Mouse (Mus musculus): ENCODE measurements around the gene Cntn4. TPM values are rescaled to one million over a fixed set of nuclear protein-coding genes. Genes with fewer than 3 reads are reported as not detected.

Cntn4 gene
- polyA plus RNA-seq (2012; rRNA removed): not detected in 2 replicates

DNA sequence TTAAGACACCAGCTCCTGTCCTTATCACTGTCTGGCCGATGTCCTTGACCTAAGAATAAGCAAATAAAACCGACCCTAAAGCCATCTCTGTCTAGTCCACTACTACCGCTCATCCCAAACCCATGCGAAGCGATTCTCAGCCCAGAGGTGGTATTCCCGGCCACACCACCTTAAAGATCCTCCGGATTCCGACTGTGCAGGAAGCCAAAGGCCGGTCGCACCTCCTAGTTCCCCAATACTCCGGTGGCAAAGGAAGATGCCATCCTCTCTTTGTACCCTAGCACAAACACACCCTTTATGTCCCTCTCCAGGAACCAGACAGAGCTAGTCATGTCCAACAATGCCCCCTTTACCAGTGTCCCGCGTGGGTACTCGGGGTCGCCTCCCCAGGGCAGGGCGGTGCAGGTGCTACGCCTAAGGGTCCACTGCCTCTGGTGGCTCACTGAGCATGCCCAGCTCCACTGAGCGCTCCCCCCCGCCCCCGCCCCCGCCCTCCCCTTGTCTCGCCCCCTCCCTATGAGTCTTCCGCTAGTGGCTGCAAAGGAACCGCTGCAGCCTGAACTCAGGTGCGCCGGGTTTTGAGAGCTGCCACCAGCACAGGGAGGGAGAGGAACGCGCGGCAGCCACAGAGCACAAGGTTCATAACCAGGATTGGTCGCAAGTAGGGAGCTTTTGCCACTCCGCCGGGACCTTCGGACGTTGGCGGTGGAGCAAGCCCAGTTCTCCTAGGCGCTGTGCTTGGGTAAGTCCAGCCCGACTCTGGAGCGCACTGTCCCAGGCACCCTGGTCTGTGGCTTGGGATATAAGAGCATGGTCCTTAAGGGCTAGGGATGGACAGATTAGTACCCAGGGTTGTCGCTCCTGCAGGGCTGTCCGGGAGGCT, at the start of gene Cntn4:
Gene Cntn4 (plus strand): TSS at position 512 of the 883 bp plus-strand sequence.
- Histone ChIP-seq H3K36me3 (ENCODE audit: control insufficient read depth, insufficient read depth, low read length) (no peaks in the 10 kb centered on the region), H3K27me3 (ENCODE audit: control insufficient read depth, insufficient read depth, low read length) (no peaks in the 10 kb centered on the region), H3K4me3 (ENCODE audit: control insufficient read depth, insufficient read depth, low read length) (no peak within 1 kb of the TSS), H3K27ac (ENCODE audit: control insufficient read depth, insufficient read depth, low read length) (no peak within 1 kb of the TSS), H3K4me1 (replicated peaks; ENCODE audit: control insufficient read depth, insufficient read depth, low read length) (no peaks in the 10 kb centered on the region)
- 10% methylated on average over 40 of the region's 40 CpGs for WGBS
- DNase-seq: no peak
- TF ChIP-seq CTCF (IDR thresholded peaks at IDR 0.05; ENCODE audit: borderline replicate concordance, control insufficient read depth, extremely low read depth, insufficient read depth, low read length, poor library complexity) (no peak), POLR2A (IDR thresholded peaks at IDR 0.05; ENCODE audit: control insufficient read depth, extremely low read depth, insufficient read depth, low read length, poor library complexity) (no peak)

DNA sequence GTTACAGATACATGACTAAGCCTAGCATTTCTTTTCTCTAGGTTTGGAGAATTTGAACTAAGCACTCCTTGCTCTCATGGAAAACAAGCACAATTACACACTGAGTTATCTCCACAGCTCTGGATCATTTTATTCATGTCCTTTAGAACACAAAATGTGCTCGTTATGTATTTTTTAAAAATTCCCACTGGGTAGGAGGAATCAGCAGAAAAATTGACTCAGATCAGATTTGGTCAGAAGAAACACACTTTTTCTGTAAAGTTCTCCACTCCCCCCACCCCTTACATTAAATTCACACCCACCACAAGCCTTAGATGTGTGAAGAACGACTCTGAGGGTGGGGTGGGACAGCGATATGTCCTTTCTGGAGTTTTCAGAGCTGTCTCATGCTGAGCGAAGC, 3.2 kb upstream of the Cntn4 start:
- no peaks in the 10 kb centered on the region for H3K36me3 ChIP-seq (ENCODE audit: control insufficient read depth, insufficient read depth, low read length)
- WGBS: 74% methylated on average over 4 of the region's 4 CpGs
- DNase-seq: no peak

GRCm38 (mm10) chr6:105675099-105675498, 2.4 kb upstream of the Cntn4 start:
- no peak for DNase-seq
- no peak overlapping the region for H3K27ac ChIP-seq (ENCODE audit: control insufficient read depth, insufficient read depth, low read length)
- WGBS: 66% methylated on average over 3 of the region's 3 CpGs
- no peak overlapping the region for H3K4me3 ChIP-seq (ENCODE audit: control insufficient read depth, insufficient read depth, low read length)
- TF ChIP-seq POLR2A (IDR thresholded peaks at IDR 0.05; ENCODE audit: control insufficient read depth, extremely low read depth, insufficient read depth, low read length, poor library complexity): no peak
- TF ChIP-seq CTCF (IDR thresholded peaks at IDR 0.05; ENCODE audit: borderline replicate concordance, control insufficient read depth, extremely low read depth, insufficient read depth, low read length, poor library complexity): no peak
- H3K36me3 ChIP-seq (ENCODE audit: control insufficient read depth, insufficient read depth, low read length): no peaks in the 10 kb centered on the region
- no peaks in the 10 kb centered on the region for H3K27me3 ChIP-seq (ENCODE audit: control insufficient read depth, insufficient read depth, low read length)
- no peaks in the 10 kb centered on the region for H3K4me1 ChIP-seq (replicated peaks; ENCODE audit: control insufficient read depth, insufficient read depth, low read length)

More for the DNA sequence above, 3.2 kb upstream of the Cntn4 start:
- Histone ChIP-seq H3K27ac (ENCODE audit: control insufficient read depth, insufficient read depth, low read length) (no peak overlapping the region), H3K4me3 (ENCODE audit: control insufficient read depth, insufficient read depth, low read length) (no peak overlapping the region), H3K4me1 (replicated peaks; ENCODE audit: control insufficient read depth, insufficient read depth, low read length) (no peaks in the 10 kb centered on the region), H3K27me3 (ENCODE audit: control insufficient read depth, insufficient read depth, low read length) (no peaks in the 10 kb centered on the region)
- TF ChIP-seq CTCF (IDR thresholded peaks at IDR 0.05; ENCODE audit: borderline replicate concordance, control insufficient read depth, extremely low read depth, insufficient read depth, low read length, poor library complexity): no peak
- TF ChIP-seq POLR2A (IDR thresholded peaks at IDR 0.05; ENCODE audit: control insufficient read depth, extremely low read depth, insufficient read depth, low read length, poor library complexity): no peak

GRCm38 (mm10) chr6:105676637-105677036, 823 bp upstream of the Cntn4 start:
- H3K36me3 ChIP-seq (ENCODE audit: control insufficient read depth, insufficient read depth, low read length): no peaks in the 10 kb centered on the region
- DNase-seq: no peak
- H3K27me3 ChIP-seq (ENCODE audit: control insufficient read depth, insufficient read depth, low read length): no peaks in the 10 kb centered on the region
- no peaks in the 10 kb centered on the region for H3K4me1 ChIP-seq (replicated peaks; ENCODE audit: control insufficient read depth, insufficient read depth, low read length)
- no peak for TF ChIP-seq CTCF (IDR thresholded peaks at IDR 0.05; ENCODE audit: borderline replicate concordance, control insufficient read depth, extremely low read depth, insufficient read depth, low read length, poor library complexity)
- TF ChIP-seq POLR2A (IDR thresholded peaks at IDR 0.05; ENCODE audit: control insufficient read depth, extremely low read depth, insufficient read depth, low read length, poor library complexity): no peak
- H3K4me3 ChIP-seq (ENCODE audit: control insufficient read depth, insufficient read depth, low read length): no peak overlapping the region
- 36% methylated on average over 5 of the region's 5 CpGs for WGBS
- no peak overlapping the region for H3K27ac ChIP-seq (ENCODE audit: control insufficient read depth, insufficient read depth, low read length)

DNA sequence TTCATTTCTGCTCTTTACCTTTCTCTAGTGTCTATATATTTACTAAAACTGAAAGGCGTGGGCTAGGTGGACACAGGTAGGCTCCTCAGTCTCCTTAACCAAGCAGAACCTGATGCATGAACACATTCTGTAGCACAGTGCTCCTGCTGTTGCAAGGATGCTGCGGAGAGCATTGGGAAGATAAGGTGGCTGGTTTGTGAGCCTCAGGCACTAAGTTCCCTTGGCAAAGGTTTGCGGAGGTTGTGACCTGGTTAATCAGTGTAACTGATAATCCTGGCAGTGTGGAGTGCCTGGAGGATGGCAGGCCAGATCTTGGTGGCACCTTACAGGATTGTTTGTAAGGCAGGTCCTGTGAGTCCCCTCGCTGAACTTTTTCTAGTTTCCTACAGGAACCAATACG, 1.3 kb downstream of the Cntn4 start:
- Histone ChIP-seq H3K27me3 (ENCODE audit: control insufficient read depth, insufficient read depth, low read length) (no peaks in the 10 kb centered on the region), H3K36me3 (ENCODE audit: control insufficient read depth, insufficient read depth, low read length) (no peaks in the 10 kb centered on the region), H3K27ac (ENCODE audit: control insufficient read depth, insufficient read depth, low read length) (no peak overlapping the region), H3K4me1 (replicated peaks; ENCODE audit: control insufficient read depth, insufficient read depth, low read length) (no peaks in the 10 kb centered on the region), H3K4me3 (ENCODE audit: control insufficient read depth, insufficient read depth, low read length) (no peak overlapping the region)
- DNase-seq: no peak
- TF ChIP-seq CTCF (IDR thresholded peaks at IDR 0.05; ENCODE audit: borderline replicate concordance, control insufficient read depth, extremely low read depth, insufficient read depth, low read length, poor library complexity) (no peak), POLR2A (IDR thresholded peaks at IDR 0.05; ENCODE audit: control insufficient read depth, extremely low read depth, insufficient read depth, low read length, poor library complexity) (no peak)
- 11% methylated on average over 5 of the region's 5 CpGs for WGBS

DNA sequence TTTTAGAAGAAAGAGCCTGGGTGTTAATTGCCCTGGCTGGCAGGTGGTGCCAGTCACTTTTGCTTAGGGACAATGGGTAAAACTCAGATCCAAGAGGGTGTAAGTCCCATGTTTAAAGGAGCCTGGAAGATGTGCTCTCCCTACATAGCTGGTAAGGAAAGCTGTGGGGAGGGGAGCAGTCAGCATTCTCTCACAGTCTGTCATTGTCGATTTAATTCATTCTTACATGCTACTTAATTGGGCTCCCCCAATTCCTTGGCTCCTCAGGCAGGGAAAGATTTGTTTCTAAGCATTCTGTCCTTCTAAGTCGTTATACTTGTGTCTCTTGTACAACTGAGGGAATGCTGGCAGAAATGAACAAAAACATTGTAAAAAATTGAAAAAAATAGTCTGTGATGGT, 4.0 kb downstream of the Cntn4 start:
- no peak overlapping the region for H3K27ac ChIP-seq (ENCODE audit: control insufficient read depth, insufficient read depth, low read length)
- WGBS: 47% methylated on average over 2 of the region's 2 CpGs

More for the DNA sequence above, 4.0 kb downstream of the Cntn4 start:
- no peak overlapping the region for H3K4me3 ChIP-seq (ENCODE audit: control insufficient read depth, insufficient read depth, low read length)
- no peaks in the 10 kb centered on the region for H3K27me3 ChIP-seq (ENCODE audit: control insufficient read depth, insufficient read depth, low read length)
- no peak for DNase-seq
- TF ChIP-seq CTCF (IDR thresholded peaks at IDR 0.05; ENCODE audit: borderline replicate concordance, control insufficient read depth, extremely low read depth, insufficient read depth, low read length, poor library complexity): no peak
- no peak for TF ChIP-seq POLR2A (IDR thresholded peaks at IDR 0.05; ENCODE audit: control insufficient read depth, extremely low read depth, insufficient read depth, low read length, poor library complexity)
- H3K4me1 ChIP-seq (replicated peaks; ENCODE audit: control insufficient read depth, insufficient read depth, low read length): no peaks in the 10 kb centered on the region
- H3K36me3 ChIP-seq (ENCODE audit: control insufficient read depth, insufficient read depth, low read length): no peaks in the 10 kb centered on the region

Measured in thymus, adult 2 months (tissue).